Mouse (Mus musculus): ENCODE measurements around the gene Srsf10. TPM values are rescaled to one million over a fixed set of nuclear protein-coding genes. Genes with fewer than 3 reads are reported as not detected.

Gene Srsf10
- polyA plus RNA-seq, 1 experiment, result 68.0 TPM

DNA sequence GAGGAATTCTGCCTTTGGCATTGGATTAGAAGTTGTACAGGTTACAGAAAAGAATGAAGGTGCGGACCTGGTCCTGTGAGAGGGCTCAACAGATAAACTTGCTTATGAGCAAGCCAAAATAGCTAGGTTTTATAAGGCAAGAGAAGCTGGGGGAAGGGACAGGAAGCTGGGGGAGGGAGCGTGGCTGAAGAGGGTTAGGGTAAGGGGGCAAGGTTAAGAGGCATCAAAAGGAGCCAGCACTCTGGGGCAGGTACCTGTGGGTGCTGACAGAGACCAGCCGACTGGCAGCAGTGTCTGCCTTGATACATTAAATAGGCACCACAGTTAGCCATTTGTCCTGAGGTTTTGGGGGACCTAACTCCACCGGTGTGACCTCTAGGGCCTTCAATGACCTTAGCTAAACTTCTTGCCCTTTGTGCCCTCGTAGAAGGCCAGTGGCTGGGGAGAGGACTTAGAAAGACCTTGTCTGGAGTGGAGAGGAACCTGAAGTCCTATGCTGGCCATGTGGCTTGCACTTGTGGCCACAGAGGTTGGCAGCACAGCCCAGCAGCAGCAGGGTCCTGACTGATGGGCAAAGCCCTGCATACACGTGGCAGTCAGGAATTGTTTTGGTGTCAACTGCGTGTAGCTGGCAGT is 28.5 kb downstream of the Srsf10 start:
- Histone ChIP-seq H3K27ac (ENCODE audit: insufficient read depth, low read length) (no peak overlapping the region; the same call in 1 of the 2 replicates), H3K4me1 (ENCODE audit: control insufficient read depth, insufficient read depth, insufficient read length) (peaks cover 9% of the 10 kb centered on the region; the same call in 1 of the 2 replicates), H3K27me3 (ENCODE audit: control insufficient read depth, insufficient read depth, low read length) (no peaks in the 10 kb centered on the region), H3K4me3 (ENCODE audit: extremely low read depth, insufficient read depth, insufficient read length) (no peak overlapping the region), H3K36me3 (ENCODE audit: control insufficient read depth, insufficient read depth, low read length) (no peaks in the 10 kb centered on the region)
- DNase-seq (ENCODE audit: low read depth in 1 of 2, low spot score in 2 of 2), result no peak
- 43% methylated on average over 7 of the region's 7 CpGs for WGBS
- TF ChIP-seq POLR2A (IDR thresholded peaks at IDR 0.05; ENCODE audit: low read depth, low read length) (no peak), CTCF (IDR thresholded peaks at IDR 0.05; ENCODE audit: extremely low read depth, insufficient read depth, insufficient read length, insufficient replicate concordance) (no peak)

DNA sequence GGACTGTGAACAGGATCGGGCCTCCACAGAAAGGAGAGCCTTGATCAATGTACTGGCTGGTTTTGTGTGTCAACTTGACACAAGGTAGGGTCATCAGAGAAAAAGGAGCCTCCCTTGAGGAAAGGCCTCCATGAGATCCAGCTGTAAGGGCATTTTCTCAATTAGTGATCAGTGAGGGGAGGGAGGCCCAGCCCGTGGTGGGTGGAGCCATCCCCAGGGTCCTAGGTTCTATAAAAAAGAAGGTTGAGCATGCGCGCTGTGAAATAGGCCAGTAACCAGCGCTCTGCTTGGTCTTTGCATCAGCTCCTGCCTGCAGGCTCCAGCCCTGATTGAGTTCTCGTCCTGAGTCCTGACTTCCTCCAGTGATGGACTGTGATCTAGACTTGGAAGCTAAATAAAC is 29.0 kb downstream of the Srsf10 start:
- H3K4me3 ChIP-seq (ENCODE audit: extremely low read depth, insufficient read depth, insufficient read length), result no peak overlapping the region
- H3K36me3 ChIP-seq (ENCODE audit: control insufficient read depth, insufficient read depth, low read length), result no peaks in the 10 kb centered on the region
- DNase-seq (ENCODE audit: low read depth in 1 of 2, low spot score in 2 of 2), result no peak
- TF ChIP-seq CTCF (IDR thresholded peaks at IDR 0.05; ENCODE audit: extremely low read depth, insufficient read depth, insufficient read length, insufficient replicate concordance) (no peak), POLR2A (IDR thresholded peaks at IDR 0.05; ENCODE audit: low read depth, low read length) (no peak)
- no peak overlapping the region for H3K27ac ChIP-seq (ENCODE audit: insufficient read depth, low read length)
- H3K4me1 ChIP-seq (ENCODE audit: control insufficient read depth, insufficient read depth, insufficient read length), result peaks cover 9% of the 10 kb centered on the region; the same call in 1 of the 2 replicates
- H3K27me3 ChIP-seq (ENCODE audit: control insufficient read depth, insufficient read depth, low read length), result no peaks in the 10 kb centered on the region
- 85% methylated on average over 6 of the region's 6 CpGs for WGBS

DNA sequence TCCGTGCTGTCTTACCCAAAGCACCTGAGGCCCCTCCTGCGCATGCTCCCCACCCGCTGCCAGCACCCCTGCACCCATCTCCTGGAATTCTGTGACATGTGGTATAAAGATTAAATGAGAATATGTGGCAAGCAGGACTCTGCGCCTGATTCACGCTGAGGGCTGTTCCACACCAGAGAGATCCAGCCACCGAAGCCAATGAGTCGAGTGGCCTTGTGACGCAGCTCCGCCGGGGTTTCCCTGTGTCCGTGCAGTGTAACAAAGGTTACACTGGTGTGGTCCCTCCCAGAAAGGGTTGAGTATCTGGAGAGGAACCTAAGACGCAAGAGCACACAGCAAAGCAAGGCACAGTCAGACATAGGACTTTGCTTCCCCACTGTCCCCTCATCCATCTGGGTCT is 30.1 kb downstream of the Srsf10 start:
- TF ChIP-seq POLR2A (IDR thresholded peaks at IDR 0.05; ENCODE audit: low read depth, low read length) (no peak), CTCF (IDR thresholded peaks at IDR 0.05; ENCODE audit: extremely low read depth, insufficient read depth, insufficient read length, insufficient replicate concordance) (no peak)
- 86% methylated on average over 12 of the region's 12 CpGs for WGBS
- Histone ChIP-seq H3K4me3 (ENCODE audit: extremely low read depth, insufficient read depth, insufficient read length) (no peak overlapping the region), H3K36me3 (ENCODE audit: control insufficient read depth, insufficient read depth, low read length) (no peaks in the 10 kb centered on the region), H3K27me3 (ENCODE audit: control insufficient read depth, insufficient read depth, low read length) (no peaks in the 10 kb centered on the region), H3K4me1 (ENCODE audit: control insufficient read depth, insufficient read depth, insufficient read length) (peaks cover 9% of the 10 kb centered on the region; the same call in 1 of the 2 replicates), H3K27ac (ENCODE audit: insufficient read depth, low read length) (no peak overlapping the region)
- no peak for DNase-seq (ENCODE audit: low read depth in 1 of 2, low spot score in 2 of 2)

DNA sequence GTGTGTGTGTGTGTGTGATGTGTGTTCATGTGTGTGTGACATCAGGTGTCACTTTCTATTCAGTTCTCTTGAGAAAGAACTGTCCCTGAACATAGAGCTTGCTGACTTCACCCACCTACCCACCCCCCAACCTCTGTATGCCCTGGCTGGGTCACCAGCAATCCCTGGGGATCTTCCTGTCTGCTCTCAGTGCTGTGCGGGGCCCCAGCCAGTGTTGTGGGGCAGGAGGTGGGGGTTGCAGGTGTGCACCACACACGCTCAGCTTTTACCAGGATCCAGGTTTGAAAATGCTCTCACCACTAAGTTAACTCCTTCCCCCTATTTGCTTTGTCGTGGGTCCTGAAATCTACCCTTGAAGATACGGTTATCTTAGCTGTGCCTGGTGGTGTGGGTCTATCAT is 30.6 kb downstream of the Srsf10 start:
- 71% methylated on average over 4 of the region's 4 CpGs for WGBS
- Histone ChIP-seq H3K4me3 (ENCODE audit: extremely low read depth, insufficient read depth, insufficient read length) (no peak overlapping the region), H3K36me3 (ENCODE audit: control insufficient read depth, insufficient read depth, low read length) (no peaks in the 10 kb centered on the region), H3K27me3 (ENCODE audit: control insufficient read depth, insufficient read depth, low read length) (no peaks in the 10 kb centered on the region), H3K27ac (ENCODE audit: insufficient read depth, low read length) (no peak overlapping the region), H3K4me1 (ENCODE audit: control insufficient read depth, insufficient read depth, insufficient read length) (peaks cover 9% of the 10 kb centered on the region; the same call in 1 of the 2 replicates)
- no peak for DNase-seq (ENCODE audit: low read depth in 1 of 2, low spot score in 2 of 2)
- TF ChIP-seq CTCF (IDR thresholded peaks at IDR 0.05; ENCODE audit: extremely low read depth, insufficient read depth, insufficient read length, insufficient replicate concordance) (no peak), POLR2A (IDR thresholded peaks at IDR 0.05; ENCODE audit: low read depth, low read length) (no peak)

DNA sequence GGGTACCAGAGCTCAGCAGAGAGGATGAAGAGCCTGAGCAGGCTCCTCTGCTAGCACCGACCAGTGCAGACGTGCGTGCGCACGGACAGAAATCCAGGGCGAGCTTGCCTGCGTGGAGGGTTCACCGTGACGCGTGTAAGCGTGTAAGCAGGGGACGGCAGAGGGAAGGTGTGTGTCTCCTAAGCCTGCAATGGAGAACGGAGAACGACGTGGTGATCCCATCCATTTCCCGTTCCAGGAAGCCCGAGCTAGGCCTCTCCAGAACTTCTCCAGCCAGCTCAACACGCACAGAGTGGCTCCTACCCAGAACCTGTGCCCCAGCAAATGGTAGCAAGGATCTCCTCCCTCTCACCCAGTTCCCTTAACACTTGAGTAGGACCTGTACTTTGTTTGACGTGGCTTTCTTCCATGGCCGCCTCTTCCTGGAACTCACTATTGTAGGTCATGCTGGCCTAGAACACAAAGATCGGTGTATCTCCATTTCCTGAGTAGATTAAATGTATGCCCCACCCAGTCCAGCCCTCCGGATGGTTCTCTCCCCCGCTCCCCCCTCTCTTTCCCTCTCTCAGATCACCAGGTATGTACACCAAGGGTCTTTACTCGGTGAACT is 33.0 kb downstream of the Srsf10 start:
- H3K4me3 ChIP-seq (ENCODE audit: extremely low read depth, insufficient read depth, insufficient read length), result no peak overlapping the region
- H3K36me3 ChIP-seq (ENCODE audit: control insufficient read depth, insufficient read depth, low read length), result no peaks in the 10 kb centered on the region
- H3K27me3 ChIP-seq (ENCODE audit: control insufficient read depth, insufficient read depth, low read length), result no peaks in the 10 kb centered on the region
- H3K27ac ChIP-seq (ENCODE audit: insufficient read depth, low read length), result no peak overlapping the region
- WGBS, result 91% methylated on average over 24 of the region's 24 CpGs
- no peak for DNase-seq (ENCODE audit: low read depth in 1 of 2, low spot score in 2 of 2)
- H3K4me1 ChIP-seq (ENCODE audit: control insufficient read depth, insufficient read depth, insufficient read length), result peaks cover 6% of the 10 kb centered on the region; the same call in 1 of the 2 replicates
- TF ChIP-seq POLR2A (IDR thresholded peaks at IDR 0.05; ENCODE audit: low read depth, low read length) (no peak), CTCF (IDR thresholded peaks at IDR 0.05; ENCODE audit: extremely low read depth, insufficient read depth, insufficient read length, insufficient replicate concordance) (no peak)

DNA sequence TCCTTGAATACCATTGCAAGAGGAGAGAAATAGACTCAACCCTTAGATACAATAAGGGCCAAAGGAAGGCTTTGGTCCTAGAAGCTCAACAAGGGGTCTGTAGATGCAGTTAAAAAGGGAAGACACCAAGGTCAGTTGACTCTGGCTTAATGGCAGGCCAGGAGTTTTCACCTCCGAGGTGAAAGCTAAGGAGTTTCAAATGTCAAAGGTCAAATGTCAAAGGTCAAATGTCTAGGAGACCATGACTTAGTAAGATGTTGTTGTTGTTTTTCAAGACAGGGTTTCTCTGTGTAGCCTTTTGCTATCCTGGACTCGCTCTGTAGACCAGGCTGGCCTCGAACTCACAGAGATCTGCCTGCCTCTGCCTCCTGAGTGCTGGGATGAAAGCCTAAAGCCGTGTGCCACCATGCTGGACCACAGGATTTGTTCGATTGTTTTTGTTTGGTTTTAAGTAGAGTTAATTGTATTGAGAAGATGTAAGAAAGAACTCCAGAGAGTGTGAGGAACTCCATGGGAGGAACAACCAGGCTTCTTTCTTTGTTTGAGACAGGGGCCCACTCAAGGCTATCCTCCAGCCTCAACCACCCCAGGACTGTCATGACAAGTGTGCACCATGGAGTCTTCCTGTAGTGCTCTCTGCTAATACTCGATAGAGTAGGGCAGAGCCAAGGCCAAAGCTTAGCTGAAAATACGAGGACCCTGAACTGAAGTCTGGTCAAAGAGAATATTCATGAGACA is 33.8 kb downstream of the Srsf10 start:
- Histone ChIP-seq H3K27ac (ENCODE audit: insufficient read depth, low read length) (no peak overlapping the region), H3K4me1 (ENCODE audit: control insufficient read depth, insufficient read depth, insufficient read length) (peaks cover 3% of the 10 kb centered on the region; the same call in 1 of the 2 replicates), H3K27me3 (ENCODE audit: control insufficient read depth, insufficient read depth, low read length) (no peaks in the 10 kb centered on the region), H3K4me3 (ENCODE audit: extremely low read depth, insufficient read depth, insufficient read length) (no peak overlapping the region), H3K36me3 (ENCODE audit: control insufficient read depth, insufficient read depth, low read length) (no peaks in the 10 kb centered on the region)
- 86% methylated on average over 7 of the region's 7 CpGs for WGBS
- no peak for DNase-seq (ENCODE audit: low read depth in 1 of 2, low spot score in 2 of 2)
- TF ChIP-seq POLR2A (IDR thresholded peaks at IDR 0.05; ENCODE audit: low read depth, low read length) (no peak), CTCF (IDR thresholded peaks at IDR 0.05; ENCODE audit: extremely low read depth, insufficient read depth, insufficient read length, insufficient replicate concordance) (no peak)
